Mouse (Mus musculus): ENCODE data around the gene Pdha1.
A peak's percentile ranks its signal among the peaks of the same experiment; 100 is the strongest.

Gene Pdha1

GRCm38 (mm10) chrX:160137861-160138717 lies at the start of gene Pdha1:
Pdha1 (minus strand) TSS chrX:160138413.
- DNase-seq: peak; percentile 91

GRCm38 (mm10) chrX:160179032-160179431 lies 40.8 kb upstream of the Pdha1 start:
- peak; percentile 0 for DNase-seq

- peak; percentile 70 for DNase-seq
These were observed 31.9 kb upstream of the Pdha1 start for GRCm38 (mm10) chrX:160170150-160170549.

GRCm38 (mm10) chrX:160166246-160166985 lies 28.2 kb upstream of the Pdha1 start:
- no peak for DNase-seq

- no peak for DNase-seq
These were observed 26.0 kb upstream of the Pdha1 start for GRCm38 (mm10) chrX:160164259-160164658.

- DNase-seq: peak; percentile 14
These were observed 15.1 kb upstream of the Pdha1 start for GRCm38 (mm10) chrX:160153147-160153815.

GRCm38 (mm10) chrX:160148859-160149258 lies 10.6 kb upstream of the Pdha1 start:
- DNase-seq: no peak

DNA sequence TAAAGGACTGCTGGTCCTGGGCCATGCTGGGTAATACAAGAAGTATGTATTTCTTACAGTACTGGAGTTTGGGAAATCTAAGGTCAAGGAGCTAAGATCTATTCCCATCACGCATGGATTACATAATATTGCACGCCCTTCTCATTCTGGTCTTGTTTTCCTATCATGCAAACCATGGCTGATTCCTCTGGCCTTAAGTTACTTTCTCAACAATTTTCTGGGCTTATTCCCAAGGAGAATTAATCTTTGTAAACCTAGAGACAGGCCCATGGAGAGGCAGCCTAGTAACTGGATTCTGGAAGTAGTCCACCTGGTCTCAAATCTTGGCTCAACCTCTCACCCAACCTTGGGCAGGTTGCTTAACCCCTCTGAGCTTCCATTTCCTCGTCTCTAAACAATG lies 9.2 kb upstream of the Pdha1 start:
- DNase-seq: no peak

DNA sequence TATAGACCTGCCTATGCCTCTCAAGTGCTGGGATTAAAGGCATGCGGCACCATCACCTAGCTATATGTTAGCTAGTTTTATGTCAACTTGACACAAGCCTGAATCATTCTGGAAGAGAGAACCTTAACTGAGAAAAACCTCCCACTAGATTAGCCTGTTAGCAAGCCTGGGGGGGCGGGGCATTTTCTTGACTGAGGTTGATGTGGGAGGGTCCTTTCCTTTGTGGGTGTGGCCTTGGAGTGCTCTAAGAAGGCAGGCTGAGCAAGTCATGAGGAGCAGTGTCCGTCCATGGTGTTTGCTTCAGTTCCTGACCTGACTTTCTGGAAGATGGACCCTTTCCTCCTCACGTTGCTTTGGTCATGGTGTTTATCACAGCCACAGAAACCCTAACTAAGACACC lies 8.6 kb upstream of the Pdha1 start:
- DNase-seq: no peak

DNA sequence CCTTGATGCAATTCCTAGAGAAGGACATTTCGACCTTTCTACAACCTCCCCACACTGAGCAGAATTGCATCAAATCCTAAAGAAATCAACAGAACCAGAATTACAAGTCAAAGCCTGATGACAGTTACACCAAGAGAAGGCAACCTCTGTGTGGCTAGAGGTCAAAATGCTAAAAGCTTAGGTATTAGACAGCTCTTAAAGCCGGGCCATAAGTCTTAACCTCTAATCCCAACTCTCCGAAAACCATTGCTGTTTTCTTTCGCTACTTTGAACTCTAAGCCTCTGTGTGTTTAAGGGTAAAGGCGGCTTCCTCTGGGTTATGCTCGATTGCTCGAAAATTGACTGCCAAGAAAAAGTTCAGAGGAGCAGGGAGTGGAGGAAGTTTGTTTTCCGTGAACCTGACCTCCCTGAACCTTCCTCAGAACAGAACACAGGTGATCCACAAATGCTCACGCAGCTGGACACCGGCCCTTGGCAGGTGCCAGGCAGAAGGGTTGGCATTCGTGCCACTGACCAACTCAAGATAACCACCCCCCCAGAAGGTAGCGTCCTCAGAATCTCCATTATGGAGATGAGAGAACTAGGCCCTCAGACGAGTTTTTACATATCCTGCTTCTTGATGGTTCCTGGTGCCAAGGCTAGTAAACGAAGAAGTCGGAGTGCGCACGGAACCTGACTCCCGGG lies 894 bp downstream of the Pdha1 start:
- peak; percentile 66 for DNase-seq

- no peak for DNase-seq
These were observed 2.1 kb downstream of the Pdha1 start for GRCm38 (mm10) chrX:160136153-160136552.

DNA sequence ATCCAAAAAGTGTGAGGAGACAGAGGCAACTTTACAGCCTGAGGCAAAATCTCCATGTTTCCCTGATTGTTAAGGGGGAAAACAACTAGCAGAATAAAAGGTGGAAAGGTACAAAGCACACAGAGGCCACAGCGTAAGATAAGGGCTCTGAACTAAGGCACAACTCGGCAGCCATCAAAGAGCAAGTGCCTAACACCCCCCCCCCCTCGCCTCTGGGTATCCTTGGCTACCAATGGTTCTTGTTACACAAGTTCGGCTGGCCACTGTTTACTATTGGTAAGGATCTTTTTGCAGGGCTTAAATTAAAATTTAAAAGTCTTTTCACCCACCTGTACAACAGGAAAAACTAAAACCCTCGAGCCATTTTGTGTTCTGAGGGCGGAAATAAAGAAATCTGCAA lies 2.5 kb downstream of the Pdha1 start:
- DNase-seq: no peak

DNA sequence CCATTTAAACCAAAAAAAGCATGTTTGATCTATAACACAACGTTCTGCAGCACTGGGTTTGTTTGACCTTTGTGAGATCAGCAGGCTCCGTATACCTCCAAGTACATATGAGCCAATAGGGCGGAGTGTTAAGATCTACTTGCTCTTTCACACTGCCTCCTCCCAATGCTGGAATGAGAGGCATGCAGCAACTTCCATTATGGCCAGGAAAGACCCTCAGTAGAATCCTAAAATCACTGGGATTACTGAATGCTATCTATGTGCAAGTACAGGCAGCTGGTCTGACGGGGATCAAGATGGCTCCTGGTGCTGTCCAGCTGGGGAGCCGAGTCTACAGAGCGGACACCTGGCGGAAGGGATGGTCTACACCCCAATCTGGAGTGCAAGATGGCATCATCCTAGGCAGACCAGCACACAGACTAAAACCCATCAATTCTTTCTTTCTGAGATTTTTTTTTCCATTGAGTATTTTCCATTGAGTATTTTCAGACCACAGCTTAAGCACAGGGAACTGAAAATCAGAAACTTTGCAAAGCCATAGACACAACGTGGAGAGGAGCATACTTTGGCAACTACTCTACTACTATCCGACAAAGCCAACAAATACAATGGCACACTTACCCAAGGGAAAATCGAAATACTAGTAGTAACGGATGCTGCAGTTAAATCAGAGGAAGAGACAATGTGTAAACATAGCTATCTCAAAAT lies 3.9 kb downstream of the Pdha1 start:
- no peak for DNase-seq

GRCm38 (mm10) chrX:160116658-160117057 lies 21.6 kb downstream of the Pdha1 start:
- DNase-seq: peak; percentile 31

DNA sequence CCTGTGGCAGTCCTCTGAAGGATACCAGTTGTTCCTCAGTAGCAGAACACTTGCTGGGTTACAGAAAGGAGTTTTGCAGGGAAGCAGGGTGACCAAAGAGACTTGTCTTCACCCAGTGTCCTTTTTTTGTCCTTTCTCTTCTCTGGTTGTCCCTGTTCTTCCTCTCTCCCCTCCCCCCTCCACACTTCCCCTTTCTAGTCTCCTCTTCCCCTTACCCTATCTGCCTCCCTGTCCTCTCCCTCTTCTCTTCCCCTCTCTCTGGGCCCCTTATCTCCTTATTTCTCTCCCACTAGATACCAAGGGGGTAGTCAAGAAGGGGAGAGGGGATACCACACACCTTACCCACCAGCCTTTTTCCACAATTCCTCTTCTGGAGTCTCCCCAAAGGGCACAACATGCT lies 22.1 kb downstream of the Pdha1 start:
- DNase-seq: no peak

GRCm38 (mm10) chrX:160113777-160114176 lies 24.4 kb downstream of the Pdha1 start:
- no peak for DNase-seq

GRCm38 (mm10) chrX:160107817-160108216 lies 30.4 kb downstream of the Pdha1 start:
- DNase-seq: no peak

- DNase-seq: no peak
These were observed 46.2 kb downstream of the Pdha1 start for GRCm38 (mm10) chrX:160091973-160092372.

Data from kidney, adult 9 months (tissue).